Mouse (Mus musculus) right cerebral cortex, postnatal 25 days (tissue): ENCODE data around the gene Foxo4.

Source experiments
- DNase-seq: peaks from one replicate; pipeline ENCODE4 v3.0.0; 2022

Gene Foxo4

GRCm38 (mm10) chrX:101299055-101299454 lies 44.7 kb downstream of the Foxo4 start, which contains the start of gene Nlgn3:
TSS of gene Nlgn3 (plus strand) at chrX:101299168.
- DNase-seq: peak; percentile 38

- no peak for DNase-seq
Observed at GRCm38 (mm10) chrX:101299473-101300426, 45.4 kb downstream of the Foxo4 start.

GRCm38 (mm10) chrX:101300427-101301030 lies 46.2 kb downstream of the Foxo4 start:
- no peak for DNase-seq

- no peak for DNase-seq
Observed at GRCm38 (mm10) chrX:101301654-101302053, 47.3 kb downstream of the Foxo4 start.

GRCm38 (mm10) chrX:101304646-101305045 lies 50.3 kb downstream of the Foxo4 start:
- DNase-seq: no peak

- no peak for DNase-seq
Observed at GRCm38 (mm10) chrX:101309299-101309698, 55.0 kb downstream of the Foxo4 start.
